Mouse (Mus musculus) G1E (cell line): ENCODE results near the gene Lsm14b. TPM values are rescaled to one million over a fixed set of nuclear protein-coding genes. Genes with fewer than 3 reads are reported as not detected.
A peak's percentile ranks its signal among the peaks of the same experiment; 100 is the strongest.

ENCODE experiments used
- ATAC-seq: 2 replicates; pipeline ENCODE4 v1.8.0; 2016; ENCODE audit warnings: mild to moderate bottlenecking; ENCODE audit not compliant: insufficient number of reproducible peaks, poor library complexity, low FRiP score, severe bottlenecking; ENCODE audit errors: extremely low read depth
- DNase-seq: peaks from one replicate; pipeline ENCODE4 v3.0.0; 2012; ENCODE audit warnings: low spot score
- H3K27me3 ChIP-seq: 2 replicates; pipeline ENCODE4 v1.6.1; 2012; ENCODE audit warnings: mild to moderate bottlenecking, low read length, inconsistent platforms; ENCODE audit not compliant: insufficient read depth
- H3K36me3 ChIP-seq: replicated peaks from 2 replicates; pipeline ENCODE3; 2012; ENCODE audit warnings: mild to moderate bottlenecking, inconsistent platforms
- H3K4me1 ChIP-seq: 2 replicates; pipeline ENCODE4 v1.6.1; 2012; ENCODE audit warnings: low read depth, low read length, inconsistent platforms, mixed read lengths; ENCODE audit not compliant: insufficient read depth
- H3K4me3 ChIP-seq: 2 replicates; pipeline ENCODE4 v1.5.1; 2012; ENCODE audit warnings: low read depth, mild to moderate bottlenecking, inconsistent platforms, low read length, moderate library complexity, mixed read lengths
- H3K9me3 ChIP-seq: replicated peaks from 2 replicates; pipeline ENCODE4 v1.6.1; 2012; ENCODE audit warnings: inconsistent platforms
- CTCF ChIP-seq: IDR thresholded peaks from 2 replicates; pipeline ENCODE4 v1.5.1; 2012; ENCODE audit warnings: low read depth, low read length, inconsistent platforms, mixed read lengths
- GATA1 ChIP-seq: IDR thresholded peaks from 2 replicates; pipeline ENCODE4 v1.6.1; 2012; ENCODE audit warnings: borderline replicate concordance, low read length, inconsistent platforms, mixed read lengths
- GATA2 ChIP-seq: IDR thresholded peaks from 2 replicates; pipeline ENCODE4 v1.6.1; 2012; ENCODE audit warnings: low read depth, low read length, inconsistent platforms, borderline replicate concordance
- POLR2AphosphoS5 ChIP-seq: IDR thresholded peaks from 2 replicates; pipeline ENCODE4 v1.6.1; 2012; ENCODE audit warnings: low read depth, low read length, inconsistent platforms; ENCODE audit not compliant: insufficient replicate concordance
- TAL1 ChIP-seq: conservative IDR thresholded peaks from 2 replicates; pipeline ENCODE4 v1.6.1; 2012; ENCODE audit warnings: low read depth, low read length, inconsistent platforms, mixed read lengths
- polyA plus RNA-seq: library from polyadenylated mRNA; stranded (reverse); fragments of >175 nt; gene quantifications from 2 replicates; pipeline ENCODE4 v1.2.3, GENCODE M21; 2012
- total RNA-seq, 2 experiments: library from RNA; stranded (forward) in 1 of 2; stranded (reverse) in 1 of 2; fragments of 200-1000 nt in 1 of 2; fragments of >200 nt in 1 of 2; fragmentation: Nextera tagmentation in 1 of 2; gene quantifications; 2 replicates each; pipeline ENCODE4 v1.2.3; 2014 to 2017

The Lsm14b gene
- total RNA-seq (2014; fragmentation: Nextera tagmentation) = 19.9 and 27.5 TPM in 2 replicates
- 39.2 and 41.1 TPM in 2 replicates for total RNA-seq (2017)
- polyA plus RNA-seq = 44.4 and 57.6 TPM in 2 replicates

- Histone ChIP-seq H3K9me3 (no peaks in the 10 kb centered on the region), H3K36me3 (peaks cover 33% of the 10 kb centered on the region), H3K4me1 (peaks cover 52% of the 10 kb centered on the region), H3K4me3 (peak within 1 kb of the TSS; percentile 90), H3K27me3 (peaks cover 40% of the 10 kb centered on the region)
- DNase-seq (peak; percentile 100), ATAC-seq (peak; percentile 75)
- TF ChIP-seq GATA1 (no peak), GATA2 (no peak)
Observed at GRCm38 (mm10) chr2:180024401-180025098, at the start of gene Lsm14b. Gene Lsm14b, plus strand, starts transcription at chr2:180024987.

- H3K36me3 ChIP-seq = peaks cover 52% of the 10 kb centered on the region
- DNase-seq (no peak), ATAC-seq (no peak)
- H3K9me3 ChIP-seq = no peaks in the 10 kb centered on the region
- H3K4me3 ChIP-seq = peak overlapping the region; percentile 91
- TF ChIP-seq GATA1 (no peak), GATA2 (no peak), POLR2AphosphoS5 (no peak), TAL1 (no peak), CTCF (no peak)
- H3K4me1 ChIP-seq = peaks cover 52% of the 10 kb centered on the region
- peaks cover 4% of the 10 kb centered on the region for H3K27me3 ChIP-seq
Observed at GRCm38 (mm10) chr2:179975851-179976250, 48.9 kb upstream of the Lsm14b start.

- ATAC-seq (no peak), DNase-seq (peak; percentile 35)
- Histone ChIP-seq H3K9me3 (no peaks in the 10 kb centered on the region), H3K4me3 (peak overlapping the region; percentile 91), H3K27me3 (peaks cover 7% of the 10 kb centered on the region), H3K36me3 (peaks cover 49% of the 10 kb centered on the region), H3K4me1 (peaks cover 52% of the 10 kb centered on the region)
- TF ChIP-seq GATA1 (no peak), POLR2AphosphoS5 (no peak), GATA2 (no peak), TAL1 (no peak), CTCF (no peak)
Observed at GRCm38 (mm10) chr2:179976295-179976627, 48.5 kb upstream of the Lsm14b start.

GRCm38 (mm10) chr2:179976628-179977343 lies 48.0 kb upstream of the Lsm14b start, which contains the start of gene Taf4:
Gene Taf4, minus strand, starts transcription at chr2:179976646.
- peak; percentile 50 for ATAC-seq

GRCm38 (mm10) chr2:179977344-179978025 lies 47.3 kb upstream of the Lsm14b start:
- TF ChIP-seq CTCF = no peak
- no peak for TF ChIP-seq TAL1
- no peak for TF ChIP-seq GATA1
- no peak for TF ChIP-seq GATA2
- no peak for TF ChIP-seq POLR2AphosphoS5
- Histone ChIP-seq H3K4me3 (peak overlapping the region; percentile 91), H3K9me3 (no peaks in the 10 kb centered on the region), H3K4me1 (peaks cover 43% of the 10 kb centered on the region), H3K36me3 (peaks cover 37% of the 10 kb centered on the region), H3K27me3 (peaks cover 13% of the 10 kb centered on the region)
- DNase-seq = no peak
- no peak for ATAC-seq

More at GRCm38 (mm10) chr2:179976628-179977343, 48.0 kb upstream of the Lsm14b start, which contains the start of gene Taf4:
- Histone ChIP-seq H3K9me3 (no peaks in the 10 kb centered on the region), H3K27me3 (peaks cover 11% of the 10 kb centered on the region), H3K36me3 (peaks cover 44% of the 10 kb centered on the region), H3K4me1 (peaks cover 50% of the 10 kb centered on the region), H3K4me3 (peak within 1 kb of the TSS; percentile 91)
- TF ChIP-seq POLR2AphosphoS5 (0 out of 2 replicates have a peak, but pooled peaks have one; percentile 39), GATA2 (no peak)
- DNase-seq = peak; percentile 90

- no peak overlapping the region for H3K4me3 ChIP-seq
- H3K9me3 ChIP-seq = no peaks in the 10 kb centered on the region
- H3K36me3 ChIP-seq = peaks cover 31% of the 10 kb centered on the region
- DNase-seq (no peak), ATAC-seq (no peak)
- H3K27me3 ChIP-seq = peaks cover 16% of the 10 kb centered on the region
- no peak for TF ChIP-seq TAL1
- no peak for TF ChIP-seq POLR2AphosphoS5
- TF ChIP-seq GATA1 = no peak
- no peak for TF ChIP-seq CTCF
- no peak for TF ChIP-seq GATA2
- peaks cover 35% of the 10 kb centered on the region for H3K4me1 ChIP-seq
Observed at GRCm38 (mm10) chr2:179978250-179978649, 46.5 kb upstream of the Lsm14b start.
